Mouse (Mus musculus) small intestine, adult 2 months (tissue): ENCODE results near the gene Dysf.

Experiments used
- CTCF ChIP-seq: fragments of 200-500 bp; IDR thresholded peaks from 2 replicates; pipeline ENCODE4 v1.5.1; 2012; ENCODE audit warnings: low read depth, mild to moderate bottlenecking, control low read depth, inconsistent platforms, low read length, moderate library complexity, mixed read lengths; ENCODE audit not compliant: insufficient replicate concordance, insufficient read length; ENCODE audit errors: extremely low read depth
- POLR2A ChIP-seq: fragments of 200-500 bp; IDR thresholded peaks from 2 replicates; pipeline ENCODE4 v1.6.1; 2012; ENCODE audit warnings: low read depth, mild to moderate bottlenecking, control low read depth, inconsistent platforms, low read length, moderate library complexity

- TF ChIP-seq CTCF (no peak), POLR2A (no peak)
Measured at GRCm38 (mm10) chr6:84208589-84208988, 200.2 kb downstream of the Dysf start.
